Mouse (Mus musculus) cerebellum, adult 8-10 months (tissue): ENCODE data around the gene Ncs1.
A peak's percentile ranks its signal among the peaks of the same experiment; 100 is the strongest.

Source experiments
- DNase-seq: peaks from one replicate; pipeline ENCODE4 v3.0.0; 2022

The Ncs1 gene

GRCm38 (mm10) chr2:31246251-31246971 is 788 bp downstream of the Ncs1 start:
- DNase-seq: peak; percentile 47

GRCm38 (mm10) chr2:31248856-31249255 is 3.2 kb downstream of the Ncs1 start:
- DNase-seq: peak; percentile 16

DNA sequence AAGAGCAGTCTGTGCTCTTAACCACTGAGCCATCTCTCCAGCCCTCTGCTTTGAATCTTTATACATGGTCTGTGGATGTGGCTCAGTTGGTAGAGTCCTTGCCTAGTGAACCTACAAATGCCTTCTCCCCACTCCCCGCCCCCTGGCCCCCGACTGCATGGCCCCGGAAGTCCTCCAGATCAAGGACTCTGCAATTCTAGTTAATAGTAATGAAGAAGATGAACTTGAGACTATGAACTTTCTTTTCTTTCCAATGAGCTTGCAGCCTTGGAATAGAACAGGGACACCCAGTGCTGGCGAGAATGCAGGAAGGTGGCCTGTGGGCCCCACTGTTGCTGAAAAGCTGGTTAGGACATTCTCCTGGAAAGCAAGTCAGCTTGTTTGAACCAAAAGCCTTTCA is 6.5 kb downstream of the Ncs1 start:
- no peak for DNase-seq

GRCm38 (mm10) chr2:31253463-31253862 is 7.8 kb downstream of the Ncs1 start:
- no peak for DNase-seq

- no peak for DNase-seq
Observed at GRCm38 (mm10) chr2:31254806-31255205, 9.2 kb downstream of the Ncs1 start.

DNA sequence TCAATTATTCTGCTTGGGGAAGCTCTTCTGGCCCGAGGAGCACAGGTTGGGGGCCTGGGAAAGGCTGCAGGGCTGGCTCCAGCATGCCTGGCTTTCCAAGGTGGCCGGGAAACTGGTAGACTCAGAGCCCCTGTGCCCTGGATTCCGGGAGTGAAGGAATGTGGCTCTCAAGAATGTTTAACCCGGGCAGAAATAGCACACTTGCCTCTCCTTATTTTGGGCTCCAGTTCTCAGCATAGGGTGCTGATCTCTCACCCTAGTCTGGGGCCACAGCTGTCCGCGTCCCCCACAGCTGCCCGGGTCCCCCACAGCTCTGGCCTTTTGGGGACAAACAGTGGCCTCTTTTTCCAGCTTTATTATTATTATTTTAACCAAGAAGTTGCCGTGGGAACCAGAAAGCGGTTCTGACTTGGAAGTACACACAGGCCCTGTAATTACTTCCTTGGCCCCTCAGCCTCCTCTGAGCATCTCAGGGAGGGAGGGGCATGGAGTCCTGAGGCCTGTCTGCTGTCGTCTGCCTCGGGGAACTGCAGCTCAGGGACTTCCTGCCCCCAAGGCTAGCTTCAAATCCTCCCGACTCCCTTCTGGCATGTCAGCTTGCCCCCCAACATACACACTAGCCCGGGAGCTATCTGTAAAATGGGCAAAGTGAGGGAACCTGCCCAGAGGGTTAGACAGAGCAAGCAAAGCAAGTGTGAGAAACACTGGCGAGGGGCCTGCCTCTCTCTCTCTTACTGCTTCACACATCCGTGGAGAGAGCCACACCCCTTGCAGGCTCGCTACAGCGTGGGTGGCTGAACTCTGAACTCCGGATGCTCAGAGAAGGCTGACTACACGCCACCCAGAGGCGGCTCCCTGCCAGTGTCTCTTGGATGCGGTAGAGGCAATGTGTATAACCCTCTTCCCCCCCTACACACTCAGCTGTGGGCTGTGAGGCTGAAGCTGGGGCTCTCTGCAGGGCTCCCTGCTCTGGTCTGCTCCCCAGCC is 10.6 kb downstream of the Ncs1 start:
- no peak for DNase-seq

- peak; percentile 72 for DNase-seq
Observed at GRCm38 (mm10) chr2:31257096-31257495, 11.5 kb downstream of the Ncs1 start.

DNA sequence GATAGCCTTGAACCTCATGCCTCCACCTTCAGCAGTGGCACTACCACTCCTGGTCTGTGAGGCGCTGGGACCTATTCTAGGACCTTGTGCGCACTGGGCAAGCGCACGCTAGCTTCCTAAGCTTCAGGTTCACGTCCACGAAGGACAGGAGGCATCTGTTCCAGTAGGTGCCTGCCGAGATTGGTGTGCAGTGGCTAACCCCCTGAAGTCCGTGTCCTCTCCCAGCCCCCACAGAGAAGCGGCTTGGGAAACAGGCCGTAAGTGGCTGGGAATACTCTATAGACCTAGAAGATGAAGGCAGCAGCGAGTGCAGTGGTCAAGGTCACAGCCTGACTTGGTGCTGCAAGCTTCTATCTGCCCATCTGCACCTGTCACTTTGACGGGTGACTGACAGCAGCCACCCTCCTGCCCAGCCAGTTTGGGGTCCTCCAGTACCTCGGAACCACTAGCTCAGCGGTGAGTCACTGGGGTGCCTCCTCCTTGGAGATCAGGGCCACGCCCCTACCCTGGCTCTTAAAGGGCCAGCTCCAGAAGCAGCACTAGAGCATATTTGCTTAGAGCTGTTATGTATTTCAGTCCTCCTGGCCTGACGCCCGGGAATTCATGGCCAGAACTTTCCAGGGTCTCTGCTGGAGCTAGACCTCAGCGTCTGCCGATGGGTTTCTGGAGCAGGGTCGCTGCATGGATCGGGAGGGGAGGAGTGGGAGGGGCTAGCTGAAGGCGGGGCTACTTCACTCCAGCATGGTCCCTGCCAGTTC is 13.2 kb downstream of the Ncs1 start:
- DNase-seq: peak; percentile 84

GRCm38 (mm10) chr2:31259367-31259920 is 13.8 kb downstream of the Ncs1 start:
- DNase-seq: no peak

DNA sequence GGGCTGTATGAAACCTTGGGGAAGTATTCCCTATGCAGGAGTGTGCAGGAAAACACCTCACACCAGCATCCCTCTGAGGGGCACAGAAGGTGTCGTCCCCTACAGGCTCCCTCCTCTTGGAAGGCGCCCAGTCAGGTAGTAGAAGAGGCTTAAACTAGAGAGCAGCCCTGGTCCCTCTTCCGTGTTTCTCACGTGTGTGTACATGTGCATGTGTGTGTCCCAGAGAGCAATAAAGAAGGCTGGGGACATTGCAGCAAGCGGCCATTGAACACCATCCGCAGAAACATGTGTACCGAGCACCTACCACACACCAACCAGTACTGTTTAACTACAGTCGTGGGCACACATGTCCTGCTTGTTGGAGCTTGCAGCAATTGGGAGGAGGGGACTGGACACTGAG is 14.9 kb downstream of the Ncs1 start:
- no peak for DNase-seq

- no peak for DNase-seq
Observed at GRCm38 (mm10) chr2:31263039-31263461, 17.4 kb downstream of the Ncs1 start.

DNA sequence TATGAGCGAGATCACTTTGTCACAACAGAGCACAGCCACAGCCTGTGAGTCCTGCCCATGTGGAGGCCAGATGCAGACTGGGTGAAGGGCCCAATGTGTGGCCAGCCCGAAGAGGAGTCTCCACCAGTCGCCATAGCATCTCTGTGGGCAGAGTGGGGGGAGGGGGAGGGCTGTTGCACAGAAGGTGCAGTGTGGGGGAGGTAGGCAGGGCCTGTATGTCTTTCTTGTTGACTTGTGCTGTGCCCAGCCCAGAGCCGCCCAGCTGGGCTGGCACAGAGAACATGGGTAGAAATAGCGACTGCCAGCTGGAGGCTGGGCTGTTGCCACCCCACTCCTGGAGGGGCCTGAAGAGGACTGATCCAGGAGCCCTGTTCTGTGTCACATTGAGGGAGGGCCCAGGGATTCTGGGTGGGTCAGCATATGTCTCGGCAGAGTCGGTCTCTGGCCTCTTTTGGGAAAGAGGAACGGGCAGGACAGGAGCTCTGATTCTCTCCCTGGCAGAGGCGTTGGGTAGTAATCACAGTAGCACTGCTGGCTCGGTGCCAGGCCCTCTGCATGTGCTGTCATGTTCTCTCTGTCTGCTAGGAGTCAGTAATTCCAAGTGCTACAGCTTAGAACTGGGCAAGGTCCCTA is 18.2 kb downstream of the Ncs1 start:
- DNase-seq: peak; percentile 87

GRCm38 (mm10) chr2:31267447-31267846 is 21.8 kb downstream of the Ncs1 start:
- DNase-seq: no peak

GRCm38 (mm10) chr2:31268631-31269030 is 23.0 kb downstream of the Ncs1 start:
- no peak for DNase-seq

DNA sequence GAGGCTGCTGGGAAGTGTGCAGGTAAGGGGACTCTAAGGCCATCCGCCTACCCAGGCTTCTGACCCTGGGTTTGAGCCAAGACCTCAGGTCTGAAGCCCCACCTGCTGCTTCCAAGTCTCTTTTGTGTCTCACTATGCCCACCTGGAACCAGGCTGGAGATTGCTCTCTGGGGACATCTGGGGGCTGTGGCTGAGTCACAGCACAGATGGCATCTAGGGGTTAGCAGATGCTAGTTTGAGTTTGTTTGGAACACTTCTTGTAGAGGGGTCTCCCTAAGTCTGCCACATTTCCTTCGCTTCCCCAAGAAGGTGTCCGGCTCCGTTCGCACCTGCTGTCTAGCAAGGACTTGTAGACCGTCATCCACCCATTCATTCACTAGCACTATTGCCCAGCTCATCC is 23.6 kb downstream of the Ncs1 start:
- no peak for DNase-seq

DNA sequence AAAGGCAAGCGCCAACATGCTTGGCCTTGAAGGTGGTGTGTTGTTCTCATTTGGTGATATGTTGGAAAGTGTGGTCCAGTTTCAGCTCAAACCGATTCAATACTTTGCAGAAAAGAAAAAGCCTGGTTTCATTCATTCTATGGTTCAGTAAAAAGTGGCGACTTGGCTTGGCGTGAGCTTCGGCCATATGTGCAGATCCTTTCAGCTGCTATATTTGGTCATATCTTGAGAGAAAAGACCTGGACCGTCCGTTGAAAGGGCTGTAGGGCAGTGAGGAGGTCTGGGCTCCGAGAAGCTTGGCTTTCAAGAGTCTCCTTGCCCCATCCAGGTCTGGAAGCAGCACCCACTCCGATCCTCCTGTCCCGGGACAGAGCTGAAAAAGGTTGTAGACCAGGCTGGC is 24.2 kb downstream of the Ncs1 start:
- no peak for DNase-seq

- no peak for DNase-seq
Observed at GRCm38 (mm10) chr2:31270470-31270869, 24.8 kb downstream of the Ncs1 start.

DNA sequence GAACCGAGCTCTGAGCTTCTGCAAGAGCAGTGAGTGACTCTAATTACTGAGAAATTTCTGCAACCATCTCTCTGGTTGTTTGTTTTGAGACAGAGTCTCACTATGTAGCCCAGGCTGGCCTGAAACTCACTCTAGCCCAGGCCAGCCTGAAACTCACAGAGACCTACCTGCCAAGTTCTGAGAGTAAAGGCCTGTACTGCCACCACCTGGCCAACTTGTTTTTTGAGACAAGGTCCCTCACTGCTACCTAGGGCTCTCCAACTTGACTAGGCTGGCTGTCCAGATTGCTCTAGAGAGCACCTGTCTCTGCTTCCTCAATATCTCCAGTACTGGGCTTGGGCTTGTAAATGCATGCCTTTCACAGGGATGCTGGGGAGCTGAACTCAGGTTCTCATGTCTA is 25.4 kb downstream of the Ncs1 start:
- DNase-seq: no peak

GRCm38 (mm10) chr2:31274993-31275392 is 29.4 kb downstream of the Ncs1 start:
- no peak for DNase-seq

- DNase-seq: no peak
Observed at GRCm38 (mm10) chr2:31277810-31278209, 32.2 kb downstream of the Ncs1 start.

- no peak for DNase-seq
Observed at GRCm38 (mm10) chr2:31278483-31278882, 32.9 kb downstream of the Ncs1 start.

- DNase-seq: no peak
Observed at GRCm38 (mm10) chr2:31281138-31281537, 35.5 kb downstream of the Ncs1 start.
